Mouse (Mus musculus): ENCODE data around the gene Cbfa2t3.

Gene Cbfa2t3

GRCm38 (mm10) chr8:122692152-122692551 is 6.8 kb downstream of the Cbfa2t3 start:
- no peak for DNase-seq (ENCODE audit: low spot score in 2 of 2)

- DNase-seq (ENCODE audit: low spot score in 2 of 2): no peak
These were observed 7.9 kb downstream of the Cbfa2t3 start for GRCm38 (mm10) chr8:122691018-122691417.

- DNase-seq (ENCODE audit: low spot score in 2 of 2): no peak
These were observed 9.6 kb downstream of the Cbfa2t3 start for GRCm38 (mm10) chr8:122689315-122689714.

GRCm38 (mm10) chr8:122686879-122687278 is 12.0 kb downstream of the Cbfa2t3 start:
- no peak for DNase-seq (ENCODE audit: low spot score in 2 of 2)

- DNase-seq (ENCODE audit: low spot score in 2 of 2): no peak
These were observed 13.6 kb downstream of the Cbfa2t3 start for GRCm38 (mm10) chr8:122685097-122685861.

GRCm38 (mm10) chr8:122682820-122683219 is 16.1 kb downstream of the Cbfa2t3 start:
- DNase-seq (ENCODE audit: low spot score in 2 of 2): no peak

- no peak for DNase-seq (ENCODE audit: low spot score in 2 of 2)
These were observed 18.7 kb downstream of the Cbfa2t3 start for GRCm38 (mm10) chr8:122680171-122680570.

GRCm38 (mm10) chr8:122679325-122679920 is 19.5 kb downstream of the Cbfa2t3 start:
- DNase-seq (ENCODE audit: low spot score in 2 of 2): no peak

GRCm38 (mm10) chr8:122678896-122679210 is 20.1 kb downstream of the Cbfa2t3 start:
- no peak for DNase-seq (ENCODE audit: low spot score in 2 of 2)

- DNase-seq (ENCODE audit: low spot score in 2 of 2): peak; percentile 61 to 84
These were observed 20.6 kb downstream of the Cbfa2t3 start for GRCm38 (mm10) chr8:122678061-122678895.

GRCm38 (mm10) chr8:122677481-122678021 is 21.4 kb downstream of the Cbfa2t3 start:
- DNase-seq (ENCODE audit: low spot score in 2 of 2): no peak

GRCm38 (mm10) chr8:122676621-122677480 is 22.1 kb downstream of the Cbfa2t3 start:
- no peak for DNase-seq (ENCODE audit: low spot score in 2 of 2)

GRCm38 (mm10) chr8:122675596-122676420 is 23.1 kb downstream of the Cbfa2t3 start:
- DNase-seq (ENCODE audit: low spot score in 2 of 2): no peak

- no peak for DNase-seq (ENCODE audit: low spot score in 2 of 2)
These were observed 23.9 kb downstream of the Cbfa2t3 start for GRCm38 (mm10) chr8:122674999-122675398.

- DNase-seq (ENCODE audit: low spot score in 2 of 2): no peak
These were observed 24.9 kb downstream of the Cbfa2t3 start for GRCm38 (mm10) chr8:122673989-122674388.

GRCm38 (mm10) chr8:122671894-122672293 is 27.0 kb downstream of the Cbfa2t3 start:
- no peak for DNase-seq (ENCODE audit: low spot score in 2 of 2)

- DNase-seq (ENCODE audit: low spot score in 2 of 2): no peak
These were observed 28.2 kb downstream of the Cbfa2t3 start for GRCm38 (mm10) chr8:122670718-122671117.

- DNase-seq (ENCODE audit: low spot score in 2 of 2): no peak
These were observed 28.9 kb downstream of the Cbfa2t3 start for GRCm38 (mm10) chr8:122670001-122670400.

GRCm38 (mm10) chr8:122669370-122669769 is 29.5 kb downstream of the Cbfa2t3 start:
- DNase-seq (ENCODE audit: low spot score in 2 of 2): no peak

- DNase-seq (ENCODE audit: low spot score in 2 of 2): no peak
These were observed 31.1 kb downstream of the Cbfa2t3 start for GRCm38 (mm10) chr8:122667854-122668253.
